Mouse (Mus musculus) cortical plate, adult 2 months (tissue): ENCODE results near the gene Slc13a1.

Experiments used
- CTCF ChIP-seq: fragments of 200-500 bp; IDR thresholded peaks from 2 replicates; pipeline ENCODE4 v1.5.1; 2011; ENCODE audit warnings: mild to moderate bottlenecking, control low read depth, low read length; ENCODE audit not compliant: insufficient read depth; ENCODE audit errors: extremely low read depth
- POLR2A ChIP-seq: fragments of 200-500 bp; IDR thresholded peaks from 2 replicates; pipeline ENCODE4 v1.6.1; 2011; ENCODE audit warnings: mild to moderate bottlenecking, low read length, control low read depth; ENCODE audit not compliant: insufficient read depth; ENCODE audit errors: extremely low read depth

GRCm38 (mm10) chr6:24207866-24208265 is 40.0 kb upstream of the Slc13a1 start:
- TF ChIP-seq CTCF (no peak), POLR2A (no peak)
